Mouse (Mus musculus): ENCODE results near the gene P4ha3. TPM values are rescaled to one million over a fixed set of nuclear protein-coding genes. Genes with fewer than 3 reads are reported as not detected.
"Not testable (repeated sequence)": the region's sequence is repeated elsewhere in the genome, so short reads cannot be mapped to it uniquely, and the experiment has no call there.

The P4ha3 gene
- 6.8 and 7.8 TPM in 2 replicates for polyA plus RNA-seq (2014; fragmentation: Nextera tagmentation; extraction: Ambion mirVana)

- Histone ChIP-seq H3K27ac (replicated peaks; ENCODE audit: low read depth, low read length) (0 out of 2 replicates have a peak within 1 kb of the TSS, but pooled peaks have one; percentile 9), H3K27me3 (ENCODE audit: control insufficient read depth, insufficient read depth, low read length) (peaks cover 5% of the 10 kb centered on the region; the same call in 1 of the 2 replicates), H3K9me3 (ENCODE audit: control insufficient read depth, low read length) (no peaks in the 10 kb centered on the region), H3K4me2 (ENCODE audit: low read length) (peak within 1 kb of the TSS; percentile 87), H3K4me3 (replicated peaks; ENCODE audit: low read depth, low read length) (peak within 1 kb of the TSS; percentile 49), H3K4me1 (ENCODE audit: control insufficient read depth, insufficient read depth, low read length) (0 out of 2 replicates have a peak, but pooled peaks cover 8% of the 10 kb centered on the region), H3K9ac (replicated peaks; ENCODE audit: low read length) (peak within 1 kb of the TSS; percentile 66), H3K36me3 (ENCODE audit: control insufficient read depth, insufficient read depth, low read length) (no peaks in the 10 kb centered on the region)
- no peak for ATAC-seq (ENCODE audit: low FRiP score, low TSS enrichment)
- DNase-seq = peak; percentile 68
- WGBS = under 1% methylated on average over 50 of the region's 53 CpGs
These were observed at the start of gene P4ha3 for GRCm38 (mm10) chr7:100285383-100285782. Gene P4ha3 (plus strand): TSS chr7:100285520.

DNA sequence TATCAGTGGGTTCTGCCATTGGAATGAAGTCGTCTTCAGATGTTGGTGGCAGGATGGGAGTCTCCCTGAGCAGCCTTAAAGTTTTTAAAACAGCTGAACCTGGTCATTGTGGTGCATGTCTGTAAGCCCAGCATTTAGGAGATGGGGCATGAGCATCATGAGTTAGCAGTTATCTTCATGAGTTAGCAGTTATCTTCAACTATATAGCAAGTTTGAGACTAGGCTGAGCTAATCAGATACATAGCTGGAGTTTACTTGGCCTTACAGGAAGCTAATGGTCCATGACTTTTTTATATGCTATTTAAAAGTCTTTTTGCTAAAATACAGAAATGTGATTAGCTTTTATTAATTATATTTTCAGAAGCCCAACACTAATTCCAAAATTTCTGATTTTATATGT, 47.0 kb upstream of the P4ha3 start:
- H3K27me3 ChIP-seq (ENCODE audit: control insufficient read depth, insufficient read depth, low read length) = no peaks in the 10 kb centered on the region
- H3K36me3 ChIP-seq (ENCODE audit: control insufficient read depth, insufficient read depth, low read length) = no peaks in the 10 kb centered on the region
- H3K4me2 ChIP-seq (ENCODE audit: low read length) = no peak overlapping the region
- H3K4me1 ChIP-seq (ENCODE audit: control insufficient read depth, insufficient read depth, low read length) = peaks cover 3% of the 10 kb centered on the region; the same call in 1 of the 2 replicates
- DNase-seq = no peak
- 90% methylated on average over 1 of the region's 1 CpGs for whole genome bisulfite sequencing
- H3K9me3 ChIP-seq (ENCODE audit: control insufficient read depth, low read length) = no peaks in the 10 kb centered on the region
- no peak for ATAC-seq (ENCODE audit: low FRiP score, low TSS enrichment)
- no peak overlapping the region for H3K4me3 ChIP-seq (replicated peaks; ENCODE audit: low read depth, low read length)
- no peak overlapping the region for H3K27ac ChIP-seq (replicated peaks; ENCODE audit: low read depth, low read length)
- no peak overlapping the region for H3K9ac ChIP-seq (replicated peaks; ENCODE audit: low read length)

DNA sequence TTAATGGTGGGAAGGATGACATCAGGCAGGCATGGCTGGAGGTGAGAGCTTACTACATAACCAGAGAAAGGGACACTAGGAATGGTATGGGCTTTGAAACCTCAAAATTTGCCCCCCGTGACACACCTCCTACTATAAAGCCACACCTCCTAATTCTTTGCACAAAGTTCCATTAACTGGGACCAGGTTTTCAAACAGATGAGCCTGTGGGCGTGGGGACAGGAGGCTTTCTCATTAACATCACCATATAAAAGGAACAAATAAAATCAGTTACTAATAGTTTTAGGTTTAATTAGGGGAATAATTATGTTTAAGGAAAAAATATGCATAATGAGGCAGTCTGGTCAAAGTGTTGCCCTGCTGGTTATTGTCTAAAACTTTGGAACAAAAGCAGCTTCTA, 44.7 kb upstream of the P4ha3 start:
- 0 out of 2 replicates have a peak, but pooled peaks cover 3% of the 10 kb centered on the region for H3K4me1 ChIP-seq (ENCODE audit: control insufficient read depth, insufficient read depth, low read length)
- H3K27ac ChIP-seq (replicated peaks; ENCODE audit: low read depth, low read length) = no peak overlapping the region
- 86% methylated on average over 2 of the region's 2 CpGs for WGBS
- H3K27me3 ChIP-seq (ENCODE audit: control insufficient read depth, insufficient read depth, low read length) = no peaks in the 10 kb centered on the region
- H3K9ac ChIP-seq (replicated peaks; ENCODE audit: low read length) = no peak overlapping the region
- H3K36me3 ChIP-seq (ENCODE audit: control insufficient read depth, insufficient read depth, low read length) = no peaks in the 10 kb centered on the region
- no peak for DNase-seq
- ATAC-seq (ENCODE audit: low FRiP score, low TSS enrichment) = no peak
- no peaks in the 10 kb centered on the region for H3K9me3 ChIP-seq (ENCODE audit: control insufficient read depth, low read length)
- H3K4me2 ChIP-seq (ENCODE audit: low read length) = no peak overlapping the region
- no peak overlapping the region for H3K4me3 ChIP-seq (replicated peaks; ENCODE audit: low read depth, low read length)

- H3K9me3 ChIP-seq (ENCODE audit: control insufficient read depth, low read length) = no peaks in the 10 kb centered on the region
- H3K27ac ChIP-seq (replicated peaks; ENCODE audit: low read depth, low read length) = no peak overlapping the region
- H3K4me2 ChIP-seq (ENCODE audit: low read length) = no peak overlapping the region
- no peaks in the 10 kb centered on the region for H3K4me1 ChIP-seq (ENCODE audit: control insufficient read depth, insufficient read depth, low read length)
- WGBS = 93% methylated on average over 1 of the region's 1 CpGs
- H3K36me3 ChIP-seq (ENCODE audit: control insufficient read depth, insufficient read depth, low read length) = no peaks in the 10 kb centered on the region
- no peak for ATAC-seq (ENCODE audit: low FRiP score, low TSS enrichment)
- no peak overlapping the region for H3K4me3 ChIP-seq (replicated peaks; ENCODE audit: low read depth, low read length)
- H3K27me3 ChIP-seq (ENCODE audit: control insufficient read depth, insufficient read depth, low read length) = no peaks in the 10 kb centered on the region
- no peak for DNase-seq
- H3K9ac ChIP-seq (replicated peaks; ENCODE audit: low read length) = no peak overlapping the region
These were observed 42.3 kb upstream of the P4ha3 start for GRCm38 (mm10) chr7:100243007-100243406.

- H3K4me3 ChIP-seq (replicated peaks; ENCODE audit: low read depth, low read length) = no peak overlapping the region
- DNase-seq (no peak), ATAC-seq (ENCODE audit: low FRiP score, low TSS enrichment) (no peak)
- H3K36me3 ChIP-seq (ENCODE audit: control insufficient read depth, insufficient read depth, low read length) = no peaks in the 10 kb centered on the region
- 87% methylated on average over 4 of the region's 4 CpGs for WGBS
- H3K27ac ChIP-seq (replicated peaks; ENCODE audit: low read depth, low read length) = no peak overlapping the region
- no peaks in the 10 kb centered on the region for H3K4me1 ChIP-seq (ENCODE audit: control insufficient read depth, insufficient read depth, low read length)
- no peaks in the 10 kb centered on the region for H3K9me3 ChIP-seq (ENCODE audit: control insufficient read depth, low read length)
- no peak overlapping the region for H3K9ac ChIP-seq (replicated peaks; ENCODE audit: low read length)
- H3K4me2 ChIP-seq (ENCODE audit: low read length) = no peak overlapping the region
- H3K27me3 ChIP-seq (ENCODE audit: control insufficient read depth, insufficient read depth, low read length) = no peaks in the 10 kb centered on the region
These were observed 41.1 kb upstream of the P4ha3 start for GRCm38 (mm10) chr7:100244225-100244624.

- Histone ChIP-seq H3K27me3 (ENCODE audit: control insufficient read depth, insufficient read depth, low read length) (no peaks in the 10 kb centered on the region), H3K9me3 (ENCODE audit: control insufficient read depth, low read length) (no peaks in the 10 kb centered on the region), H3K9ac (replicated peaks; ENCODE audit: low read length) (no peak overlapping the region), H3K4me3 (replicated peaks; ENCODE audit: low read depth, low read length) (no peak overlapping the region), H3K27ac (replicated peaks; ENCODE audit: low read depth, low read length) (no peak overlapping the region), H3K4me1 (ENCODE audit: control insufficient read depth, insufficient read depth, low read length) (no peaks in the 10 kb centered on the region), H3K4me2 (ENCODE audit: low read length) (no peak overlapping the region), H3K36me3 (ENCODE audit: control insufficient read depth, insufficient read depth, low read length) (no peaks in the 10 kb centered on the region)
- WGBS = 94% methylated on average over 3 of the region's 3 CpGs
- ATAC-seq (ENCODE audit: low FRiP score, low TSS enrichment) (no peak), DNase-seq (no peak)
These were observed 40.1 kb upstream of the P4ha3 start for GRCm38 (mm10) chr7:100245176-100245575.

GRCm38 (mm10) chr7:100250667-100251066, 34.7 kb upstream of the P4ha3 start:
- no peaks in the 10 kb centered on the region for H3K27me3 ChIP-seq (ENCODE audit: control insufficient read depth, insufficient read depth, low read length)
- no peak overlapping the region for H3K9ac ChIP-seq (replicated peaks; ENCODE audit: low read length)
- no peak overlapping the region for H3K27ac ChIP-seq (replicated peaks; ENCODE audit: low read depth, low read length)
- no peaks in the 10 kb centered on the region for H3K4me1 ChIP-seq (ENCODE audit: control insufficient read depth, insufficient read depth, low read length)
- DNase-seq = no peak
- H3K4me3 ChIP-seq (replicated peaks; ENCODE audit: low read depth, low read length) = no peak overlapping the region
- 96% methylated on average over 5 of the region's 5 CpGs for WGBS
- H3K4me2 ChIP-seq (ENCODE audit: low read length) = no peak overlapping the region
- H3K9me3 ChIP-seq (ENCODE audit: control insufficient read depth, low read length) = no peaks in the 10 kb centered on the region
- no peak for ATAC-seq (ENCODE audit: low FRiP score, low TSS enrichment)
- H3K36me3 ChIP-seq (ENCODE audit: control insufficient read depth, insufficient read depth, low read length) = peaks cover 36% of the 10 kb centered on the region

DNA sequence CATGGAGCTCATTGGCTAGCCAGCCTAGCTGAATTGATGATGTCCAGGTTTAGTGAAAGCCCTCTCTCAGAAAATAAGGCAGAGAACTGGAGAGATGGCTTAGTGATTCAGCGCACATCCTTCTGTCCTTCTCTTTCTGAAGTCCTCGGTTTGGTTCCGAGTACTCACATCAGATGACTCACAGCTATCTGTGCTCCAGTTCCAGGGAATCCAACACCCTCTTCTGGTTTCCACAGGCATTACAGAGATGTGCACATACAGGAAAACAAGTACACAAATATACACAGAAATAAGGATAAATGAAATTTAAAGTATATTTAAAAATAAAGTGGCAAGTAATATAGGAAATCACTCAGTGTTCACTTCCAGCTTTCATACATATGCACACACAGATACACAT, 23.0 kb upstream of the P4ha3 start:
- Histone ChIP-seq H3K9me3 (ENCODE audit: control insufficient read depth, low read length) (no peaks in the 10 kb centered on the region), H3K36me3 (ENCODE audit: control insufficient read depth, insufficient read depth, low read length) (peaks cover 60% of the 10 kb centered on the region)

DNA sequence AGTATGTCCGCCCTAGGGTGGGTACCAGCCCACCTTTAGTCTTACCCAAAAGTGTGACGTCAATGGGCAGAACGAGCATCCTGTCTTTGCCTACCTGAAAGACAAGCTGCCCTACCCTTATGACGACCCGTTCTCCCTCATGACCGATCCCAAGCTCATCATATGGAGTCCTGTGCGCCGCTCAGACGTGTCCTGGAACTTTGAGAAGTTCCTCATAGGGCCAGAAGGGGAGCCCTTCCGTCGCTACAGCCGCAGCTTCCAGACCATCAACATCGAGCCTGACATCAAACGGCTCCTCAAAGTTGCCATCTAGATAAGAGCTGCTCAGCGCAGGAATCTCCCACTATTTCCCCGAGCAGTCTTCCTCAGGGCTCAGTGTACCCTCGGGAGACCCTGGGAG, 20.4 kb upstream of the P4ha3 start:
- not testable (repeated sequence) for H3K27ac ChIP-seq (replicated peaks; ENCODE audit: low read depth, low read length); H3K4me1 ChIP-seq (ENCODE audit: control insufficient read depth, insufficient read depth, low read length); ATAC-seq (ENCODE audit: low FRiP score, low TSS enrichment); H3K4me2 ChIP-seq (ENCODE audit: low read length); DNase-seq; H3K9me3 ChIP-seq (ENCODE audit: control insufficient read depth, low read length); H3K27me3 ChIP-seq (ENCODE audit: control insufficient read depth, insufficient read depth, low read length); H3K9ac ChIP-seq (replicated peaks; ENCODE audit: low read length); H3K4me3 ChIP-seq (replicated peaks; ENCODE audit: low read depth, low read length)
- WGBS = 52% methylated on average over 17 of the region's 17 CpGs
- H3K36me3 ChIP-seq (ENCODE audit: control insufficient read depth, insufficient read depth, low read length) = peaks cover 72% of the 10 kb centered on the region

More for the DNA sequence above, 23.0 kb upstream of the P4ha3 start:
- Histone ChIP-seq H3K27me3 (ENCODE audit: control insufficient read depth, insufficient read depth, low read length) (no peaks in the 10 kb centered on the region), H3K27ac (replicated peaks; ENCODE audit: low read depth, low read length) (no peak overlapping the region), H3K4me2 (ENCODE audit: low read length) (no peak overlapping the region), H3K4me1 (ENCODE audit: control insufficient read depth, insufficient read depth, low read length) (no peaks in the 10 kb centered on the region), H3K4me3 (replicated peaks; ENCODE audit: low read depth, low read length) (no peak overlapping the region), H3K9ac (replicated peaks; ENCODE audit: low read length) (no peak overlapping the region)
- DNase-seq (no peak), ATAC-seq (ENCODE audit: low FRiP score, low TSS enrichment) (no peak)
- 75% methylated on average over 3 of the region's 3 CpGs for WGBS
